Mouse (Mus musculus) E14TG2a.4 (cell line): ENCODE measurements at regions not wholly inside any gene's neighbourhood (a gene's known extent, or its start where the extent isn't known, plus 50 kb on each side); places are given as distances from the start of the nearest gene placed in this dataset.

Experiments used
- CTCF ChIP-seq: conservative IDR thresholded peaks from 2 replicates; pipeline ENCODE4 v1.5.1; 2014; ENCODE audit warnings: low read length
- NANOG ChIP-seq: IDR thresholded peaks from 2 replicates; pipeline ENCODE4 v1.6.1; 2014; ENCODE audit warnings: borderline replicate concordance, low read length, mixed read lengths

- TF ChIP-seq CTCF (no peak), NANOG (no peak; the same call in 1 of the 2 replicates)
These were observed 217.6 kb downstream of the Sgo2b start for GRCm38 (mm10) chr8:63734411-63734810.
